Mouse (Mus musculus) intestine, embryonic 14.5 days (tissue): Measurements from ENCODE around the gene Fndc3b. TPM values are rescaled to one million over a fixed set of nuclear protein-coding genes. Genes with fewer than 3 reads are reported as not detected.

Experiments used
- ATAC-seq: fragments of 200-750 bp; cut with Nextera tagmentation; replicated peaks from 2 replicates; pipeline ENCODE4 v1.8.0; 2017; ENCODE audit warnings: low read depth, moderate number of reproducible peaks, moderate TSS enrichment, moderate library complexity; ENCODE audit not compliant: low FRiP score, low TSS enrichment
- DNase-seq: peaks from one replicate; pipeline ENCODE4 v3.0.0-alpha.2; 2018; ENCODE audit warnings: low spot score
- H3K27ac ChIP-seq: fragments of 300-500 bp; sonication (generic); 2 replicates; pipeline ENCODE4 v1.5.1; 2014; ENCODE audit warnings: low read depth, mild to moderate bottlenecking, control low read depth
- H3K27me3 ChIP-seq: fragments of 300-500 bp; sonication (generic); replicated peaks from 2 replicates; pipeline ENCODE4 v1.6.1; 2014; ENCODE audit warnings: low read length, control low read depth; ENCODE audit not compliant: control insufficient read depth, insufficient read depth
- H3K36me3 ChIP-seq: fragments of 300-500 bp; sonication (generic); 2 replicates; pipeline ENCODE4 v1.6.1; 2014; ENCODE audit warnings: low read length, control low read depth; ENCODE audit not compliant: control insufficient read depth, insufficient read depth
- H3K4me1 ChIP-seq: fragments of 300-500 bp; sonication (generic); replicated peaks from 2 replicates; pipeline ENCODE4 v1.6.1; 2014; ENCODE audit warnings: low read length, control low read depth, mixed read lengths; ENCODE audit not compliant: control insufficient read depth, insufficient read depth
- H3K4me2 ChIP-seq: fragments of 300-500 bp; sonication (generic); 2 replicates; pipeline ENCODE4 v1.6.1; 2014; ENCODE audit warnings: low read length
- H3K4me3 ChIP-seq: fragments of 300-500 bp; sonication (generic); 2 replicates; pipeline ENCODE4 v1.5.1; 2014; ENCODE audit warnings: low read depth, low read length, control low read depth, mixed read lengths
- H3K9ac ChIP-seq: fragments of 300-500 bp; sonication (generic); 2 replicates; pipeline ENCODE4 v1.6.1; 2014; ENCODE audit warnings: mild to moderate bottlenecking, low read length
- H3K9me3 ChIP-seq: fragments of 300-500 bp; sonication (generic); 2 replicates; pipeline ENCODE4 v1.6.1; 2016; ENCODE audit warnings: low read length, control low read depth; ENCODE audit not compliant: control insufficient read depth
- WGBS: fragments of 180-500 bp; shearing (Covaris S2); extraction: QIAGEN DNeasy Blood & Tissue Kit; methylation state at CpG from one replicate; pipeline ENCODE4 v1.1.7; 2014; 5-methylcytosine and 5-hydroxymethylcytosine counted together
- polyA plus RNA-seq: library from polyadenylated mRNA; unstranded; fragments of >200 nt; fragmentation: Nextera tagmentation; extraction: Ambion mirVana; gene quantifications from 2 replicates; pipeline ENCODE4 v1.2.1, GENCODE M21; 2014

Fndc3b gene
- polyA plus RNA-seq, 1 experiment from 2014 or later: 26.1 TPM

GRCm38 (mm10) chr3:27652451-27653011 is 58.6 kb downstream of the Fndc3b start:
- Histone ChIP-seq H3K4me1 (peaks cover 14% of the 10 kb centered on the region; the same call in 1 of the 2 replicates), H3K4me2 (no peak overlapping the region), H3K36me3 (no peaks in the 10 kb centered on the region), H3K27ac (no peak overlapping the region), H3K9me3 (no peaks in the 10 kb centered on the region), H3K9ac (no peak overlapping the region), H3K27me3 (no peaks in the 10 kb centered on the region), H3K4me3 (no peak overlapping the region)
- 42% methylated on average over 9 of the region's 9 CpGs for WGBS
- ATAC-seq (no peak), DNase-seq (no peak)

GRCm38 (mm10) chr3:27651731-27652130 is 59.4 kb downstream of the Fndc3b start:
- no peaks in the 10 kb centered on the region for H3K36me3 ChIP-seq
- no peak overlapping the region for H3K4me3 ChIP-seq
- H3K27me3 ChIP-seq: no peaks in the 10 kb centered on the region
- no peak overlapping the region for H3K9ac ChIP-seq
- DNase-seq (no peak), ATAC-seq (no peak)
- no peak overlapping the region for H3K4me2 ChIP-seq
- H3K27ac ChIP-seq: no peak overlapping the region
- H3K4me1 ChIP-seq: peaks cover 22% of the 10 kb centered on the region
- no peaks in the 10 kb centered on the region for H3K9me3 ChIP-seq
- WGBS: 65% methylated on average over 6 of the region's 6 CpGs

GRCm38 (mm10) chr3:27650083-27650482 is 61.0 kb downstream of the Fndc3b start:
- Histone ChIP-seq H3K4me3 (no peak overlapping the region), H3K9me3 (no peaks in the 10 kb centered on the region), H3K9ac (no peak overlapping the region), H3K36me3 (no peaks in the 10 kb centered on the region), H3K4me1 (peaks cover 24% of the 10 kb centered on the region), H3K27ac (no peak overlapping the region), H3K4me2 (no peak overlapping the region), H3K27me3 (no peaks in the 10 kb centered on the region)
- DNase-seq (no peak), ATAC-seq (no peak)
- WGBS: 85% methylated on average over 11 of the region's 11 CpGs

- H3K4me2 ChIP-seq: no peak overlapping the region
- peaks cover 24% of the 10 kb centered on the region for H3K4me1 ChIP-seq
- no peak overlapping the region for H3K27ac ChIP-seq
- H3K9me3 ChIP-seq: no peaks in the 10 kb centered on the region
- no peaks in the 10 kb centered on the region for H3K27me3 ChIP-seq
- H3K4me3 ChIP-seq: no peak overlapping the region
- no peak for ATAC-seq
- WGBS: 55% methylated on average over 1 of the region's 1 CpGs
- H3K9ac ChIP-seq: no peak overlapping the region
- H3K36me3 ChIP-seq: no peaks in the 10 kb centered on the region
- DNase-seq: no peak
Measured at GRCm38 (mm10) chr3:27649316-27649715, 61.8 kb downstream of the Fndc3b start.

GRCm38 (mm10) chr3:27642381-27642780 is 68.7 kb downstream of the Fndc3b start:
- 92% methylated on average over 6 of the region's 6 CpGs for WGBS
- peaks cover 9% of the 10 kb centered on the region for H3K4me1 ChIP-seq
- H3K9me3 ChIP-seq: no peaks in the 10 kb centered on the region
- no peak overlapping the region for H3K27ac ChIP-seq
- DNase-seq: no peak
- no peak overlapping the region for H3K4me2 ChIP-seq
- ATAC-seq: no peak
- no peaks in the 10 kb centered on the region for H3K27me3 ChIP-seq
- peaks cover 31% of the 10 kb centered on the region for H3K36me3 ChIP-seq
- H3K9ac ChIP-seq: no peak overlapping the region
- H3K4me3 ChIP-seq: no peak overlapping the region

GRCm38 (mm10) chr3:27639701-27640100 is 71.4 kb downstream of the Fndc3b start:
- Histone ChIP-seq H3K4me1 (no peaks in the 10 kb centered on the region), H3K36me3 (peaks cover 31% of the 10 kb centered on the region), H3K9me3 (no peaks in the 10 kb centered on the region), H3K27me3 (no peaks in the 10 kb centered on the region), H3K4me3 (no peak overlapping the region), H3K4me2 (no peak overlapping the region), H3K9ac (no peak overlapping the region), H3K27ac (no peak overlapping the region)
- ATAC-seq (no peak), DNase-seq (no peak)
- WGBS: 85% methylated on average over 4 of the region's 4 CpGs

- Histone ChIP-seq H3K4me2 (no peak overlapping the region), H3K4me3 (no peak overlapping the region), H3K36me3 (peaks cover 31% of the 10 kb centered on the region), H3K9ac (no peak overlapping the region), H3K9me3 (no peaks in the 10 kb centered on the region), H3K27ac (no peak overlapping the region), H3K27me3 (no peaks in the 10 kb centered on the region), H3K4me1 (no peaks in the 10 kb centered on the region)
- WGBS: 76% methylated on average over 6 of the region's 6 CpGs
- DNase-seq: no peak
- no peak for ATAC-seq
Measured at GRCm38 (mm10) chr3:27637046-27637661, 74.0 kb downstream of the Fndc3b start.

GRCm38 (mm10) chr3:27635776-27636175 is 75.3 kb downstream of the Fndc3b start:
- 64% methylated on average over 3 of the region's 3 CpGs for WGBS
- no peaks in the 10 kb centered on the region for H3K9me3 ChIP-seq
- no peak overlapping the region for H3K4me2 ChIP-seq
- no peak overlapping the region for H3K4me3 ChIP-seq
- no peaks in the 10 kb centered on the region for H3K27me3 ChIP-seq
- no peaks in the 10 kb centered on the region for H3K4me1 ChIP-seq
- H3K36me3 ChIP-seq: peaks cover 18% of the 10 kb centered on the region
- no peak for ATAC-seq
- H3K9ac ChIP-seq: no peak overlapping the region
- no peak for DNase-seq
- no peak overlapping the region for H3K27ac ChIP-seq

- H3K36me3 ChIP-seq: peaks cover 13% of the 10 kb centered on the region; the same call in 1 of the 2 replicates
- no peak overlapping the region for H3K4me3 ChIP-seq
- no peak for DNase-seq
- no peaks in the 10 kb centered on the region for H3K9me3 ChIP-seq
- H3K27me3 ChIP-seq: no peaks in the 10 kb centered on the region
- no peak overlapping the region for H3K4me2 ChIP-seq
- no peak for ATAC-seq
- H3K27ac ChIP-seq: no peak overlapping the region
- no peaks in the 10 kb centered on the region for H3K4me1 ChIP-seq
- 93% methylated on average over 1 of the region's 1 CpGs for WGBS
- no peak overlapping the region for H3K9ac ChIP-seq
Measured at GRCm38 (mm10) chr3:27632880-27633279, 78.2 kb downstream of the Fndc3b start.
